Mouse (Mus musculus): ENCODE data around the gene Tulp2. TPM values are rescaled to one million over a fixed set of nuclear protein-coding genes. Genes with fewer than 3 reads are reported as not detected.
"Not testable (repeated sequence)": the region's sequence is repeated elsewhere in the genome, so short reads cannot be mapped to it uniquely, and the experiment has no call there.

Tulp2 gene
- total and polyA plus RNA-seq, 3 experiments = 1.1 to 1.2 TPM; not detected in 1

DNA sequence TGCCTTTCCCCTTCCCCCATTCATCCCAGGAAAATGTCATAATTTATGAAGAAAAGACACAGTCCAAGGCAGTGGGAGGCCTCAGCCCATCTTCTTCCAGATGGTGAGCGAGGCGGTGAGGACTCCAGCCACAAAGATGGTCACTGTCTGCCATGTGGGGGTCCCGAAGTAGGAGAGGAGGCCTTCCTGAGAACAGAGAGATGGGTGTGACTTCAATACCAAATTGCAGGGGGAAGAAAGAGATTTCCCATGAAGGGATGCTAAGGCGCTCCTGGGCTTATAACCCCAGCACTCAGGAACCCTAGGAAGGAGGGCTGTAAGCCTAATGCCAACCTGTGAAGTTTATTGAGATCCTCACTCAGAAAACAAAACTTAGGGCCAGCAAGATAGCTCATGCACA is 19.9 kb upstream of the Tulp2 start:
- 0 out of 2 replicates have a peak overlapping the region, but pooled peaks have one; percentile 7 for H3K27ac ChIP-seq (ENCODE audit: control insufficient read depth, low read depth, low read length)
- no peak for DNase-seq (ENCODE audit: low read depth, low spot score)
- no peaks in the 10 kb centered on the region for H3K9me3 ChIP-seq (replicated peaks; ENCODE audit: insufficient read depth, low read length)
- peaks cover 7 to 29% of the 10 kb centered on the region in 2 experiments; a peak in 3 of 4 replicates for H3K4me1 ChIP-seq (ENCODE audit: control insufficient read depth in 1 of 2, insufficient read depth in 2 of 2, low read length in 2 of 2)
- peaks cover 7 to 26% of the 10 kb centered on the region in 2 experiments for H3K36me3 ChIP-seq (ENCODE audit: control insufficient read depth in 1 of 2, insufficient read depth in 2 of 2, low read length in 2 of 2)
- no peaks in the 10 kb centered on the region for H3K27me3 ChIP-seq (ENCODE audit: control insufficient read depth in 1 of 2, insufficient read depth in 2 of 2, low read length in 2 of 2)
- H3K79me2 ChIP-seq (ENCODE audit: control insufficient read depth, insufficient read depth, low read length, poor library complexity) = peaks cover 41% of the 10 kb centered on the region
- no peak for TF ChIP-seq ZKSCAN1 (IDR thresholded peaks at IDR 0.05; ENCODE audit: low read depth, low read length)
- no peak for TF ChIP-seq POLR2AphosphoS2 (IDR thresholded peaks at IDR 0.05; ENCODE audit: low read length)
- no peak overlapping the region for H3K9ac ChIP-seq (ENCODE audit: control insufficient read depth, low read depth, low read length, poor library complexity, severe bottlenecking)
- H3K4me3 ChIP-seq (ENCODE audit: control insufficient read depth in 1 of 2, insufficient read depth in 1 of 2, low read depth in 2 of 2, low read length in 2 of 2) = no peak overlapping the region

DNA sequence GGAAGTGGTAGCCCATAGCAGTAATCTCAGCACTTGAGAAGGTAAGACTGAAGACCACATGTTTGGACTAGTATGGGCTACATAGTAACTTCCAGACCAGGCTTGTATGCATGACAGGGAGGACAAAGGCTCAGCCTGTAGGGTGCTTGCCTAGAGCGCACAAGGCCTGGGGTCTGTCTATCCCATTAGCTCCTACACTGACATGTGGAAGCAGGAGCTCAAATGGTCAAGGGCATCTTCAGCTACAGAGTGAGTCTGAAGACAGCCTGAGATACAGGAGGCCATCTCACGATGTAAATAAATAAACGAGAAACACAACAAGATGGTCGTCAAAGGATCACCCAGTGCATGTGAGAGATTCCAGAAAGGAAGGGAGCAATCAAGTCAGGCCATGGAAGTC is 19.4 kb upstream of the Tulp2 start:
- peaks cover 7 to 25% of the 10 kb centered on the region in 2 experiments for H3K36me3 ChIP-seq (ENCODE audit: control insufficient read depth in 1 of 2, insufficient read depth in 2 of 2, low read length in 2 of 2)
- peaks cover 41% of the 10 kb centered on the region for H3K79me2 ChIP-seq (ENCODE audit: control insufficient read depth, insufficient read depth, low read length, poor library complexity)
- H3K27me3 ChIP-seq (ENCODE audit: control insufficient read depth in 1 of 2, insufficient read depth in 2 of 2, low read length in 2 of 2) = no peaks in the 10 kb centered on the region
- H3K4me1 ChIP-seq (ENCODE audit: control insufficient read depth in 1 of 2, insufficient read depth in 2 of 2, low read length in 2 of 2) = peaks cover 8 to 28% of the 10 kb centered on the region in 2 experiments
- no peak overlapping the region for H3K4me3 ChIP-seq (ENCODE audit: control insufficient read depth in 1 of 2, insufficient read depth in 1 of 2, low read depth in 2 of 2, low read length in 2 of 2)
- no peak overlapping the region for H3K27ac ChIP-seq (ENCODE audit: control insufficient read depth, low read depth, low read length)
- DNase-seq (ENCODE audit: low read depth, low spot score) = no peak
- H3K9ac ChIP-seq (ENCODE audit: control insufficient read depth, low read depth, low read length, poor library complexity, severe bottlenecking) = no peak overlapping the region
- H3K9me3 ChIP-seq (replicated peaks; ENCODE audit: insufficient read depth, low read length) = no peaks in the 10 kb centered on the region
- TF ChIP-seq MAFK (IDR thresholded peaks at IDR 0.05; ENCODE audit: borderline replicate concordance, low read depth, low read length) = no peak
- TF ChIP-seq RCOR1 (IDR thresholded peaks at IDR 0.05; ENCODE audit: low read depth, low read length) = no peak
- TF ChIP-seq UBTF (IDR thresholded peaks at IDR 0.05; ENCODE audit: borderline replicate concordance, insufficient read depth, low read depth, low read length) = no peak
- no peak for TF ChIP-seq SIN3A (IDR thresholded peaks at IDR 0.05; ENCODE audit: low read length)
- no peak for TF ChIP-seq GATA1 (IDR thresholded peaks at IDR 0.05; ENCODE audit: low read depth, low read length)
- no peak for TF ChIP-seq MYC (IDR thresholded peaks at IDR 0.05; ENCODE audit: low read depth, low read length)
- TF ChIP-seq POLR2AphosphoS2 (IDR thresholded peaks at IDR 0.05; ENCODE audit: low read length) = no peak
- no peak for TF ChIP-seq ZNF384 (IDR thresholded peaks at IDR 0.05; ENCODE audit: low read depth, low read length)
- TF ChIP-seq ELF1 (IDR thresholded peaks at IDR 0.05; ENCODE audit: low read depth, low read length) = no peak

DNA sequence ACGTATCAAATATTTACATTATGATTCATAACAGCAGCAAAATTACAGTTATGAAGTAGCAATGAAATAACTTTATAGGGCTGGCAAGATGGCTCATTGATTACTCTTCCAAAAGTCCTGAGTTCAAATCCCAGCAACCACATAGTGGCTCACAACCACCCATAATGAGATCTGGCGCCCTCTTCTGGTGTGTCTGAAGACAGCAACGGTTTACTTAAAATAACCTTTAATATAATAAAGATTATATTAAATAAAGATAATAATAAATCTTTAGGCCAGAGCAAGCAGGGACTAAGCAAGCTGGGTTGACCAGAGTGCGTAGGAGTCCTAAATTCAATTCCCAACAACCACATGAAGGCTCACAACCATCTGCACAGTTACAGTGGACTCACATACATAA is 18.8 kb upstream of the Tulp2 start:
- DNase-seq (ENCODE audit: low read depth, low spot score); H3K9ac ChIP-seq (ENCODE audit: control insufficient read depth, low read depth, low read length, poor library complexity, severe bottlenecking); H3K4me3 ChIP-seq (ENCODE audit: control insufficient read depth in 1 of 2, insufficient read depth in 1 of 2, low read depth in 2 of 2, low read length in 2 of 2); H3K27me3 ChIP-seq (ENCODE audit: control insufficient read depth in 1 of 2, insufficient read depth in 2 of 2, low read length in 2 of 2); H3K27ac ChIP-seq (ENCODE audit: control insufficient read depth, low read depth, low read length); H3K9me3 ChIP-seq (replicated peaks; ENCODE audit: insufficient read depth, low read length): not testable (repeated sequence)
- peaks cover 7 to 20% of the 10 kb centered on the region in 2 experiments for H3K36me3 ChIP-seq (ENCODE audit: control insufficient read depth in 1 of 2, insufficient read depth in 2 of 2, low read length in 2 of 2)
- H3K4me1 ChIP-seq (ENCODE audit: control insufficient read depth in 1 of 2, insufficient read depth in 2 of 2, low read length in 2 of 2) = peaks cover 8 to 27% of the 10 kb centered on the region in 2 experiments
- TF ChIP-seq CTCF (IDR thresholded peaks at IDR 0.05 in 2 of 3, conservative IDR thresholded peaks at IDR 0.05 in 1 of 3; ENCODE audit: control insufficient read depth in 1 of 3, insufficient read depth in 1 of 3, low read depth in 2 of 3, low read length in 3 of 3, poor library complexity in 1 of 3, severe bottlenecking in 1 of 3) = peak; percentile 6 to 20 (median 9); a peak in 1 of 6 replicates
- peaks cover 37% of the 10 kb centered on the region for H3K79me2 ChIP-seq (ENCODE audit: control insufficient read depth, insufficient read depth, low read length, poor library complexity)

Measured in MEL (cell line).